Mouse (Mus musculus): ENCODE data around the gene Stpg3.

- peak; percentile 90 to 93 for TF ChIP-seq POLR2A (IDR thresholded peaks at IDR 0.05; ENCODE audit: control insufficient read depth in 1 of 2, insufficient read depth in 1 of 2, low read depth in 1 of 2, low read length in 2 of 2, poor library complexity in 1 of 2)
- no peak for TF ChIP-seq CTCF (IDR thresholded peaks at IDR 0.05 in 2 of 3, conservative IDR thresholded peaks at IDR 0.05 in 1 of 3; ENCODE audit: control insufficient read depth in 1 of 3, insufficient read depth in 1 of 3, low read depth in 2 of 3, low read length in 3 of 3, poor library complexity in 1 of 3, severe bottlenecking in 1 of 3)
- TF ChIP-seq EP300 (IDR thresholded peaks at IDR 0.05; ENCODE audit: low read depth in 1 of 2, low read length in 2 of 2), result no peak
- no peak for TF ChIP-seq UBTF (IDR thresholded peaks at IDR 0.05; ENCODE audit: borderline replicate concordance, insufficient read depth, low read depth, low read length)
- TF ChIP-seq TAL1 (IDR thresholded peaks at IDR 0.05; ENCODE audit: low read length), result no peak
- no peak for TF ChIP-seq TCF12 (IDR thresholded peaks at IDR 0.05; ENCODE audit: low read depth, low read length)
- no peak for TF ChIP-seq MAFK (IDR thresholded peaks at IDR 0.05; ENCODE audit: borderline replicate concordance, low read depth, low read length)
- TF ChIP-seq BHLHE40 (IDR thresholded peaks at IDR 0.05; ENCODE audit: borderline replicate concordance, low read depth, low read length), result no peak
These were observed 47.9 kb upstream of the Stpg3 start, which contains the start of gene Tprn for GRCm38 (mm10) chr2:25262291-25262767.
